Mouse (Mus musculus) lung, embryonic 16.5 days (tissue): ENCODE results near the gene Ppif. TPM values are rescaled to one million over a fixed set of nuclear protein-coding genes. Genes with fewer than 3 reads are reported as not detected.
A peak's percentile ranks its signal among the peaks of the same experiment; 100 is the strongest.

Source experiments
- ATAC-seq: fragments of 200-750 bp; cut with Nextera tagmentation; 2 replicates; pipeline ENCODE4 v1.8.0; 2017; ENCODE audit warnings: low read depth, mild to moderate bottlenecking, moderate library complexity
- H3K27ac ChIP-seq: fragments of 300-500 bp; sonication (generic); 2 replicates; pipeline ENCODE4 v1.5.1; 2014; ENCODE audit warnings: mild to moderate bottlenecking, control low read depth, low read length
- H3K27me3 ChIP-seq: fragments of 300-500 bp; sonication (generic); 2 replicates; pipeline ENCODE4 v1.6.1; 2014; ENCODE audit warnings: low read depth, low read length, mixed read lengths; ENCODE audit not compliant: control insufficient read depth, insufficient read depth
- H3K36me3 ChIP-seq: fragments of 300-500 bp; sonication (generic); 2 replicates; pipeline ENCODE4 v1.6.1; 2014; ENCODE audit warnings: low read length; ENCODE audit not compliant: control insufficient read depth, insufficient read depth
- H3K4me1 ChIP-seq: fragments of 300-500 bp; sonication (generic); replicated peaks from 2 replicates; pipeline ENCODE4 v1.6.1; 2014; ENCODE audit warnings: low read length, mixed read lengths; ENCODE audit not compliant: control insufficient read depth, insufficient read depth
- H3K4me2 ChIP-seq: fragments of 300-500 bp; sonication (generic); 2 replicates; pipeline ENCODE4 v1.6.1; 2014; ENCODE audit warnings: low read depth, low read length, control low read depth
- H3K4me3 ChIP-seq: fragments of 300-500 bp; sonication (generic); 2 replicates; pipeline ENCODE4 v1.5.1; 2014; ENCODE audit warnings: mild to moderate bottlenecking, low read length, control low read depth
- H3K9ac ChIP-seq: fragments of 300-500 bp; sonication (generic); 2 replicates; pipeline ENCODE4 v1.6.1; 2014; ENCODE audit warnings: low read length, control low read depth
- H3K9me3 ChIP-seq: fragments of 300-500 bp; sonication (generic); 2 replicates; pipeline ENCODE4 v1.6.1; 2016; ENCODE audit warnings: low read length; ENCODE audit not compliant: control insufficient read depth
- WGBS: fragments of 180-500 bp; shearing (Covaris S2); extraction: QIAGEN DNeasy Blood & Tissue Kit; methylation state at CpG from one replicate; pipeline ENCODE4 v1.1.7; 2014; 5-methylcytosine and 5-hydroxymethylcytosine counted together
- polyA plus RNA-seq: library from polyadenylated mRNA; unstranded; fragments of >200 nt; fragmentation: Nextera tagmentation; extraction: Ambion mirVana; gene quantifications from 2 replicates; pipeline ENCODE4 v1.2.1, GENCODE M21; 2015

The Ppif gene
- polyA plus RNA-seq, 1 experiment from 2014 or later, result 29.9 TPM

- H3K4me1 ChIP-seq, result peaks cover 41% of the 10 kb centered on the region
- H3K36me3 ChIP-seq, result no peaks in the 10 kb centered on the region
Measured at GRCm38 (mm10) chr14:25720962-25721707, 27.2 kb downstream of the Ppif start.

GRCm38 (mm10) chr14:25725032-25725497, 31.1 kb downstream of the Ppif start:
- peak; percentile 94 for ATAC-seq
- no peaks in the 10 kb centered on the region for H3K36me3 ChIP-seq

More at GRCm38 (mm10) chr14:25720962-25721707, 27.2 kb downstream of the Ppif start:
- no peaks in the 10 kb centered on the region for H3K27me3 ChIP-seq
- H3K9ac ChIP-seq, result no peak overlapping the region
- H3K4me2 ChIP-seq, result no peak overlapping the region
- H3K4me3 ChIP-seq, result no peak overlapping the region
- no peak for ATAC-seq
- no peak overlapping the region for H3K27ac ChIP-seq
- 75% methylated on average over 5 of the region's 5 CpGs for WGBS
- no peaks in the 10 kb centered on the region for H3K9me3 ChIP-seq

GRCm38 (mm10) chr14:25725690-25726089, 31.7 kb downstream of the Ppif start:
- H3K36me3 ChIP-seq, result no peaks in the 10 kb centered on the region
- H3K27ac ChIP-seq, result peak overlapping the region; percentile 77
- H3K4me1 ChIP-seq, result peaks cover 27% of the 10 kb centered on the region
- H3K4me3 ChIP-seq, result no peak overlapping the region
- no peak overlapping the region for H3K9ac ChIP-seq
- H3K4me2 ChIP-seq, result no peak overlapping the region
- H3K27me3 ChIP-seq, result no peaks in the 10 kb centered on the region
- ATAC-seq, result no peak
- WGBS, result 20% methylated on average over 4 of the region's 4 CpGs
- H3K9me3 ChIP-seq, result no peaks in the 10 kb centered on the region

More at GRCm38 (mm10) chr14:25725032-25725497, 31.1 kb downstream of the Ppif start:
- 0 out of 2 replicates have a peak overlapping the region, but pooled peaks have one; percentile 8 for H3K9ac ChIP-seq
- H3K27ac ChIP-seq, result peak overlapping the region; percentile 77
- H3K4me2 ChIP-seq, result no peak overlapping the region
- H3K4me3 ChIP-seq, result no peak overlapping the region
- no peaks in the 10 kb centered on the region for H3K27me3 ChIP-seq
- H3K4me1 ChIP-seq, result peaks cover 27% of the 10 kb centered on the region
- no peaks in the 10 kb centered on the region for H3K9me3 ChIP-seq
- WGBS, result 19% methylated on average over 9 of the region's 11 CpGs

- H3K36me3 ChIP-seq, result no peaks in the 10 kb centered on the region
- no peak overlapping the region for H3K9ac ChIP-seq
- no peaks in the 10 kb centered on the region for H3K9me3 ChIP-seq
- H3K4me1 ChIP-seq, result peaks cover 27% of the 10 kb centered on the region
- no peak overlapping the region for H3K4me3 ChIP-seq
- no peak for ATAC-seq
- no peaks in the 10 kb centered on the region for H3K27me3 ChIP-seq
- H3K27ac ChIP-seq, result peak overlapping the region; percentile 77
- WGBS, result 56% methylated on average over 20 of the region's 20 CpGs
- no peak overlapping the region for H3K4me2 ChIP-seq
Measured at GRCm38 (mm10) chr14:25726226-25727148, 32.5 kb downstream of the Ppif start.

- ATAC-seq, result 0 out of 2 replicates have a peak, but pooled peaks have one; percentile 11
- H3K27me3 ChIP-seq, result no peaks in the 10 kb centered on the region
- no peak overlapping the region for H3K4me2 ChIP-seq
- 73% methylated on average over 5 of the region's 5 CpGs for WGBS
- no peaks in the 10 kb centered on the region for H3K36me3 ChIP-seq
- no peak overlapping the region for H3K9ac ChIP-seq
- no peaks in the 10 kb centered on the region for H3K9me3 ChIP-seq
- no peak overlapping the region for H3K4me3 ChIP-seq
- H3K27ac ChIP-seq, result no peak overlapping the region
- H3K4me1 ChIP-seq, result peaks cover 27% of the 10 kb centered on the region
Measured at GRCm38 (mm10) chr14:25727149-25727510, 33.2 kb downstream of the Ppif start.

GRCm38 (mm10) chr14:25734736-25735716, 41.1 kb downstream of the Ppif start:
- 30% methylated on average over 17 of the region's 17 CpGs for WGBS
- Histone ChIP-seq H3K36me3 (no peaks in the 10 kb centered on the region), H3K4me3 (no peak overlapping the region), H3K4me1 (peaks cover 54% of the 10 kb centered on the region), H3K9ac (0 out of 2 replicates have a peak overlapping the region, but pooled peaks have one; percentile 14), H3K9me3 (no peaks in the 10 kb centered on the region), H3K27ac (peak overlapping the region; percentile 61), H3K4me2 (no peak overlapping the region), H3K27me3 (no peaks in the 10 kb centered on the region)
- ATAC-seq, result peak; percentile 34

GRCm38 (mm10) chr14:25736140-25736539, 42.2 kb downstream of the Ppif start:
- Histone ChIP-seq H3K9me3 (no peaks in the 10 kb centered on the region), H3K4me2 (no peak overlapping the region), H3K4me3 (no peak overlapping the region), H3K27ac (peak overlapping the region; percentile 61), H3K36me3 (no peaks in the 10 kb centered on the region), H3K4me1 (peaks cover 54% of the 10 kb centered on the region), H3K27me3 (no peaks in the 10 kb centered on the region), H3K9ac (no peak overlapping the region)
- 0 out of 2 replicates have a peak, but pooled peaks have one; percentile 0 for ATAC-seq
- 57% methylated on average over 3 of the region's 3 CpGs for WGBS

- Histone ChIP-seq H3K27ac (peak overlapping the region; percentile 61), H3K9ac (no peak overlapping the region), H3K9me3 (no peaks in the 10 kb centered on the region), H3K36me3 (no peaks in the 10 kb centered on the region), H3K27me3 (no peaks in the 10 kb centered on the region), H3K4me3 (no peak overlapping the region), H3K4me1 (peaks cover 54% of the 10 kb centered on the region), H3K4me2 (no peak overlapping the region)
- ATAC-seq, result peak; percentile 83
- WGBS, result 35% methylated on average over 6 of the region's 6 CpGs
Measured at GRCm38 (mm10) chr14:25736589-25736988, 42.6 kb downstream of the Ppif start.
